12 mouse cellular contexts compared by ENCODE assay signal in genomic region chr11:23181647-23182046, GRCm38 (mm10).
"Had no signal": no experiment of that assay in that cellular context is flagged by ENCODE, and none has a peak within 500 bp of the region (broad histone marks: within the 10 kb centered on the region; RNA-seq: fewer than 3 reads in every experiment).

No protein-coding gene starts in this region.

- H3K4me3 ChIP-seq: midbrain, embryonic 10.5 days; midbrain, embryonic 12.5 days; neural tube, embryonic 12.5 days had no signal

- H3K36me3 ChIP-seq: midbrain, embryonic 10.5 days; midbrain, embryonic 12.5 days; neural tube, embryonic 12.5 days had no signal

- H3K27me3 ChIP-seq: midbrain, embryonic 12.5 days; neural tube, embryonic 12.5 days had no signal

- H3K4me2 ChIP-seq: lung, embryonic 14.5 days; midbrain, embryonic 12.5 days; neural tube, embryonic 12.5 days had no signal

- DNase-seq: lung, adult 18-20 months; lung, embryonic 14.5 days; lung, postnatal 10 days; lung, postnatal 4 days; midbrain, embryonic 14.5 days; right cerebral cortex, postnatal 14 days; thymus, adult 18-20 months; thymus, postnatal 14 days; thymus, postnatal 36 days had no signal
